ENCODE assay signal across 7 mouse cellular contexts in genomic region chr4:114647689-114648088, GRCm38 (mm10).
DNase-seq lines count a peak whose midpoint lies in the region; ATAC-seq and TF ChIP-seq lines count a peak whose summit lies in the region.

No protein-coding gene starts in this region.

- TF ChIP-seq POLR2A in ES-Bruce4 (IDR thresholded peaks at IDR 0.05; ENCODE audit: insufficient read depth, low read length), result no peak

- peaks cover 2% of the 10 kb centered on the region; the same call in 1 of the 2 replicates for H3K27me3 ChIP-seq in ES-Bruce4 (ENCODE audit: control insufficient read depth, insufficient read depth, low read length, poor library complexity, severe bottlenecking)
- H3K27me3 ChIP-seq in hindbrain, embryonic 10.5 days (ENCODE audit: insufficient read depth, poor library complexity, severe bottlenecking), result peaks cover 62% of the 10 kb centered on the region

- no peak for TF ChIP-seq EP300 in ES-Bruce4 (IDR thresholded peaks at IDR 0.05; ENCODE audit: insufficient read depth, low read depth, low read length)

- no peak overlapping the region for H3K4me3 ChIP-seq in ES-Bruce4 (ENCODE audit: low read depth, low read length)
- no peak overlapping the region for H3K4me3 ChIP-seq in hindbrain, embryonic 10.5 days

- no peaks in the 10 kb centered on the region for H3K36me3 ChIP-seq in ES-Bruce4 (ENCODE audit: control insufficient read depth, insufficient read depth, low read length, poor library complexity, severe bottlenecking)
- no peaks in the 10 kb centered on the region for H3K36me3 ChIP-seq in hindbrain, embryonic 10.5 days

- peak; percentile 77 for ATAC-seq in common myeloid progenitor, adult 5-6 weeks (replicated peaks; ENCODE audit: low read depth, poor library complexity, severe bottlenecking)

- H3K27ac ChIP-seq in ES-Bruce4 (ENCODE audit: insufficient read depth, low read length), result no peak overlapping the region
- no peak overlapping the region for H3K27ac ChIP-seq in hindbrain, embryonic 10.5 days

- WGBS in hindbrain, embryonic 10.5 days, result 4% methylated on average over 4 of the region's 4 CpGs

- TF ChIP-seq CTCF in ES-Bruce4 (IDR thresholded peaks at IDR 0.05; ENCODE audit: low read depth, low read length), result peak; percentile 93

- no peaks in the 10 kb centered on the region for H3K9me3 ChIP-seq in ES-Bruce4 (replicated peaks; ENCODE audit: control insufficient read depth, insufficient read depth, low read length, poor library complexity, severe bottlenecking)
- no peaks in the 10 kb centered on the region for H3K9me3 ChIP-seq in hindbrain, embryonic 10.5 days

- no peak overlapping the region for H3K9ac ChIP-seq in ES-Bruce4 (ENCODE audit: low read depth, poor library complexity, severe bottlenecking)

- peaks cover 1% of the 10 kb centered on the region for H3K4me1 ChIP-seq in ES-Bruce4 (ENCODE audit: control insufficient read depth, insufficient read depth, low read length)
- peaks cover 30% of the 10 kb centered on the region for H3K4me1 ChIP-seq in hindbrain, embryonic 10.5 days (replicated peaks)

- DNase-seq in B cell, adult 2 months, result peak; percentile 75
- peak; percentile 78 for DNase-seq in hindbrain, embryonic 10.5 days (ENCODE audit: low spot score)
- DNase-seq in layer of hippocampus, postnatal 36 days, result peak; percentile 71
- DNase-seq in mesoderm, embryonic 11.5 days (ENCODE audit: low read depth, low spot score), result peak; percentile 80
- peak; percentile 17 for DNase-seq in skeletal muscle tissue, adult 2 months (ENCODE audit: low read depth, low spot score)

Comparison
In these comparisons a context has a peak if more than half of its experiments do, and no peak if none do; other contexts are left out.
1. DNase-seq: peak in every context shown above with its lines; median percentile 80 in mesoderm, embryonic 11.5 days; 78 in hindbrain, embryonic 10.5 days; 75 in B cell, adult 2 months; 71 in layer of hippocampus, postnatal 36 days; 17 in skeletal muscle tissue, adult 2 months.